Mouse (Mus musculus) C2C12 (cell line): ENCODE results near the gene Ttc26.

Experiments
- CTCF ChIP-seq: IDR thresholded peaks from one replicate; pipeline ENCODE4 v1.5.1; 2011; ENCODE audit not compliant: control insufficient read depth, insufficient read depth, insufficient read length
- FOSL1 ChIP-seq: IDR thresholded peaks from one replicate; pipeline ENCODE4 v1.8.0; 2011; ENCODE audit warnings: mild to moderate bottlenecking, low read length; ENCODE audit not compliant: poor library complexity, insufficient read depth, severe bottlenecking

DNA sequence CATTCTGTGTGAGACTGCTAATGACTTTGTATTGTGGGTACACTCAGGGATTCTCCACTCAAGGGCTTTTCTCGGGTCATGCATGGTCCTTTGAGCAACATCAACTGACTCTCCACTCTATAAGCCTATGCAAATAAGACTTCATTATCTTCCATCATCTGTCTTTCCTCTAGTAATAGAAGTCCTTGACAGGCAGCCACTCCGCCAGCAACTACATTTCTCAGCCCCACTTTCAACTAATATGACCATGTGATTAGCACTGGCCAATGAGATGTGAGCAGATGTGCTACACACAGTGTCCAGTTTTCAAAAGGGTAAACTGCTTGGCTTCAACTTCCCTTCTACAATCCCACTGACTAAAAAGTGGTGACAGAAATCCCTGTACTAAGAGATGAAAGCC is 42.2 kb upstream of the Ttc26 start:
- no peak for TF ChIP-seq CTCF
- no peak for TF ChIP-seq FOSL1
